Mouse (Mus musculus) liver, embryonic 18 days (tissue): ENCODE measurements around the gene Ppm1d. TPM values are rescaled to one million over a fixed set of nuclear protein-coding genes. Genes with fewer than 3 reads are reported as not detected.

Experiments used
- polyA plus RNA-seq: library from polyadenylated mRNA; depleted of rRNA; stranded (reverse); fragments of >200 nt; gene quantifications from 2 replicates; pipeline ENCODE4 v1.2.3, GENCODE M21; 2012; rRNA removed

The Ppm1d gene
- polyA plus RNA-seq, result 6.1 and 6.3 TPM in 2 replicates

DNA sequence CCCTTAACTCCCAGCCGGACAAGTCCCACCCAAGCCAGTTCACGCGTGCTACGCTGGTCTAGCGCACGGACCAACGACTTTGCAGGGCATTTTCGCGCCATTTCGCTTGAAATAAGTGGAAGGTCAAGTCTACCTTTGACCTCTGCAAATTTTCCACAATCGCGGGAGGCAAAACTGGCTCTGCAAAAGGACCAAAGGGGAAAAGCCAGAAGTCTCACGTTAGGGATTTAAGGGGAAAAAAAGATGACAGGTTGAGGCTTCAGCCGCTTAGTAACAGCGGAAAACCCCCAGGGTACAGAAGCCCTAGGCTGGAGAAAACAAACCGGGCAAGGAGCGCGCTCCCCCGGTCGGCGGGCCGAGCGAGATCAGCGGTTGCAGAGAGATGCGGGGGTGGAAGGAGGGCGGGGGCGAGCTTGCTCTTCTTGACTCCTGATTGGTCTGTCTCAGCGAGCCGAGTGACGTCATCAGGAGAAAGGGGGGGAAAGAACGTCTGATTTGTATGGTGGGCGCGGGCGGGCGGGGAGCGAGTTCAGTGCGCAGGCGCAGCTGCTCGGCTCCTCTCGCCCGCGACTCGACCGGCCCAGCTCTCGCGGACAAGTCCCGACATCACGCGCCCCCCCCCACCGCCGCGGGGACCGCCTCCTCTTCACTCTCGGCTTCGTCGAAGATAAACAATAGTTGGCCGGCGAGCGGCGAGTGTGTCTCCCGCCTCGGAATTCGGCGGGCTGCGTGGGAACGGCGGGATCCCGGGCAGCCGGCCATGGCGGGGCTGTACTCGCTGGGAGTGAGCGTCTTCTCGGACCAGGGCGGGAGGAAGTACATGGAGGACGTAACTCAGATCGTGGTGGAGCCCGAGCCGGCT is at the start of gene Ppm1d:
Gene Ppm1d, plus strand, starts transcription at position 532 of the 862 bp plus-strand sequence.

DNA sequence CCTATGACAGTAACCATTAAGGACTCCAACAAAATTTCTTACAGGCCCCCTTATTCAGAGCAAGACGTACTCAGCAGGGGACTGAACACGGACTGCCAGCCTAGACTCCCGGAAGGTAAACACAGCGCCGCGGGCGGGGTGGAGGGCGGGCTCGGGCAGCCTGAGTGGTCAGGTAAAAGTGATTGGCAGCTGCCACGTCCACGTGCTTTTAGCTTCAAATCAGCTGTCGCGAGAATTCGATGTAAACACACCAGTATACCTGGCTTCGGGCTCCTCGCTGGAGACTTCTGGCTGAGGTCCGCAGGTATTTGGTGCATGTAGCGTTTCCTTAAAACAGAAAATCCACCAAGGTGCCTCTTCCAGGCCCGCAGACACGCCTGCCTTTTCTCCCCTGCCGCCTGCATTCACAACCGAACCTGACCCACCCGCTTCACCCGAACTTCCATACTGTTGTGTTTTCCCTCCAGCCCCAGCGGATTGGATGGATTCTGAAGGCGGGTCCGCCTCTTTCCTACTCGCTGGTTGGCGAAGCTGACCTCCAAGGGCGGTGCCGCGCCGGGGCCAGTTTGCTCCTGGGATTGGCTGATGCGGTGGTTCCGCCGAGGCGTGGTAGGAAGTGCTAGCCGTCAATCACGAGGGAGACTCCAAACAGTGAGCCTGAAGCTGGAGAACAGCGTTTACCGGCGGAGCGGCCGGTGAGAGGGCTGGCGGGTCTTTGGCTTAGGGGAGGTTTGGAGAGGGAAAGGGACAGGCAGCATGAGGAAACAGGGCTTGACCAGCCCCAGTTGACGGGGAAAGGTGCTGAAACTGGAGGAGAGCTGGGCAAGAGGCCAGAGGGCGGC is 41.7 kb downstream of the Ppm1d start, which contains the start of gene Bcas3:
Gene Bcas3, plus strand, starts transcription at position 629 of the 842 bp plus-strand sequence.

Other genes starting within 250 kb of the Ppm1d start
- 13.5 and 13.9 TPM in 2 replicates for gene Usp32, start 171.1 kb upstream of the Ppm1d start, polyA plus RNA-seq
- not detected in 2 replicates for gene 1700125H20Rik, start 140.8 kb upstream of the Ppm1d start, polyA plus RNA-seq
- 6.3 and 6.4 TPM in 2 replicates for gene Appbp2, start 76.1 kb upstream of the Ppm1d start, polyA plus RNA-seq
- 5.4 and 6.4 TPM in 2 replicates for gene Bcas3, start 41.9 kb downstream of the Ppm1d start, polyA plus RNA-seq